Mouse (Mus musculus) adrenal gland, adult 10 weeks (tissue): Measurements from ENCODE around the gene Svs5. TPM values are rescaled to one million over a fixed set of nuclear protein-coding genes. Genes with fewer than 3 reads are reported as not detected.

ENCODE experiments used
- polyA plus RNA-seq: library from polyadenylated mRNA; stranded (reverse); fragments of 350-450 nt; fragmentation: Illumina TruSeq; extraction: RNeasy Lipid Tissue Mini Kit (QIAGEN cat#74804); gene quantifications from one replicate; pipeline ENCODE4 v1.2.3, GENCODE M21; 2014; ENCODE audit warnings: low read depth, low replicate concordance

The Svs5 gene
- not detected for polyA plus RNA-seq

DNA sequence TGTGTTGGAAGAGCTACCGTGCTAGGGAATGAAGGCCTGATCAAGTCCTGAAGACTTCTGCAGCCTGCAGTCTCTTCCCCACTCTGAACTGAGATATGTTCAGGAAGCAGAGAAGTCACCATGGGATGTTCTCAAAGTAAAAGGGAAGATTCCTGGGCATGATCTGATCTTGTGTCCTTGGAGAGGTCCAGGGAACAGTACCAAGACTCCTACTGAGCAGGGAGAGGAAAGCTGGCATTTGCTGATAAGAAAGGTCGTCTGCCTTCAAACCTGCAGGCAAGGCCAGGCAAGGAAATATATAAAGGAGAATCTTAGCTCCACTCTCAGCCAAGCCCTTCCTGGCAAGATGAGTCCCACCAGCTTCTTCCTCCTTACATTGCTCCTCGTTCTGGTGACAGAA, at the start of gene Svs5:
TSS of gene Svs5 (plus strand) at position 301 of the 400 bp plus-strand sequence.

DNA sequence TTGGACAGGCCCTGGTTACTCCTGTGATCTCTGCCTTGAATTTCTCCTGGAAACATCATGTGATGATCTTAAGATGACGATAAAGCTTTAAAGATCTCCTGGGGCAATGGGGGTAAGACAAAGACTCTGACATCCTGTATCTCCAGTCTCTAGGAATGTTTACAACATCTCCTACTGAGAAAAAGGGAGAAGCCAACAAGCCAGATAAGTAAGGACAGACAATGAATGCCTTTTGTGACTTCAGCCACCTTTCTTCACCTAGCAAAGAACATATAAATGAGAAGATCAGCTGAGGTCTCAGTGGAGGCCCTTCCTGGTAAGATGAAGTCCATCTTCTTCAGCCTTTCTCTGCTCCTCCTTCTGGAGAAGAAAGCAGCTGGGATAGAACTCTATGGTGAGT, 43.6 kb upstream of the Svs5 start, which contains the start of gene Svs3a:
TSS of gene Svs3a (plus strand) at position 301 of the 400 bp plus-strand sequence.

DNA sequence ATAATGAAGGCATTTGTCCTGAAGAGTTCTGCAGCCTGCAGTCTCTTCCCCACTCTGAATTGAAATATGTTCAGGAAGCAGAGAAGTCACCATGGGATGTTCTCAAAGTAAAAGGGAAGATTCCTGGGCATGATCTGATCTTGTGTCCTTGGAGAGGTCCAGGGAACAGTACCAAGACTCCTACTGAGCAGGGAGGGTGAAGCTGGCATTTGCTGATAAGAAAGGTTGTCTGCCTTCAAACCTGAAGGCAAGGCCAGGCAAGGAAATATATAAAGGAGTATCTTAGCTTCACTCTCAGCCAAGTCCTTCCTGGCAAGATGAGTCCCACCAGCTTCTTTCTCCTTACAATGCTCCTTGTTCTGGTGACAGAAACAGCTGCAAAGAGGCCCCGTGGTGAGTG, 16.1 kb upstream of the Svs5 start, which contains the start of gene Svs6:
TSS of gene Svs6 (plus strand) at position 301 of the 400 bp plus-strand sequence.

Other genes with a start within 250 kb of the Svs5 start
- gene Kcns1, start 161.6 kb upstream of the Svs5 start, polyA plus RNA-seq: not detected
- not detected for gene Wfdc5, start 150.0 kb upstream of the Svs5 start, polyA plus RNA-seq
- gene Wfdc12, start 142.1 kb upstream of the Svs5 start, polyA plus RNA-seq: not detected
- gene Wfdc15a, start 132.6 kb upstream of the Svs5 start, polyA plus RNA-seq: not detected
- not detected for gene Wfdc15b, start 111.1 kb upstream of the Svs5 start, polyA plus RNA-seq
- gene Svs2, start 94.3 kb upstream of the Svs5 start, polyA plus RNA-seq: not detected
- not detected for gene Svs3b, start 76.1 kb upstream of the Svs5 start, polyA plus RNA-seq
- not detected for gene Svs4, start 54.3 kb upstream of the Svs5 start, polyA plus RNA-seq
- not detected for gene Svs3a, start 43.5 kb upstream of the Svs5 start, polyA plus RNA-seq
- gene Svs6, start 16.0 kb upstream of the Svs5 start, polyA plus RNA-seq: not detected
- gene Slpi, start 56.4 kb downstream of the Svs5 start, polyA plus RNA-seq: not detected
- not detected for gene Rbpjl, start 70.4 kb downstream of the Svs5 start, polyA plus RNA-seq
- gene Matn4, start 72.4 kb downstream of the Svs5 start, polyA plus RNA-seq: not detected
- 55.2 TPM for gene Sdc4, start 111.1 kb downstream of the Svs5 start, polyA plus RNA-seq
- gene Sys1, start 124.2 kb downstream of the Svs5 start, polyA plus RNA-seq: 7.6 TPM
- not detected for gene Gm20458, start 128.2 kb downstream of the Svs5 start, polyA plus RNA-seq
- gene Trp53tg5, start 141.0 kb downstream of the Svs5 start, polyA plus RNA-seq: not detected
- gene Dbndd2, start 153.4 kb downstream of the Svs5 start, polyA plus RNA-seq: 3.4 TPM
- gene Pigt, start 164.8 kb downstream of the Svs5 start, polyA plus RNA-seq: 7.0 TPM
- gene Wfdc2, start 229.7 kb downstream of the Svs5 start, polyA plus RNA-seq: not detected
- not detected for gene Spint3, start 240.7 kb downstream of the Svs5 start, polyA plus RNA-seq